Mouse (Mus musculus) stomach, postnatal 0 days (tissue): ENCODE results near the gene Taf6.

Source experiments
- CTCF ChIP-seq: IDR thresholded peaks from 2 replicates; pipeline ENCODE4 v1.5.1; 2016; ENCODE audit warnings: antibody characterized with exemption, low read depth, mild to moderate bottlenecking, moderate library complexity
- EP300 ChIP-seq: optimal IDR thresholded peaks from 2 replicates; pipeline ENCODE3; 2016; ENCODE audit warnings: antibody characterized with exemption

DNA sequence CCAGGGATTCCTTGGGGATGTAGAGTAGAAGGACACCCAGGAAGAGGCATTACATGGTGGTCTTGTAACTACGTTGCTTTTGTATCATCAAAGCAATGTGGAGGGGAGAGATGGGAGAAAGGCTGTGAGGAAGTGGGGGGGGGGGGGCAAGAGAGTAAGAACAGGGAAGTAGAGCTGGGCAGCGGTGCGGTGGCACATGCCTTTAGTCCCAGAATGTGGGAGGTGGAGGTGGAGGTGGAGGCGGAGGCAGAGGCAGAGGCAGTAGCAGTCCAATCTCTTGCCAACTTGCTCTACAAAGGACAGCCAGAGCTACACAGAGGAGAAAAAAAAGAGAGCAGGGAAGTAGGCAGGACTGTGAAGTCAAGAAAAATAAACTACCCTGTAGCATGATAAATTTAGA lies 48.7 kb downstream of the Taf6 start:
- TF ChIP-seq EP300 (no peak), CTCF (no peak)
